Mouse (Mus musculus): Measurements from ENCODE around the gene Vsig8. TPM values are rescaled to one million over a fixed set of nuclear protein-coding genes. Genes with fewer than 3 reads are reported as not detected.

Gene Vsig8
- polyA plus RNA-seq, 1 experiment: 12.5 TPM

- Histone ChIP-seq H3K4me1 (ENCODE audit: control insufficient read depth, insufficient read depth, low read length) (no peaks in the 10 kb centered on the region), H3K4me3 (replicated peaks; ENCODE audit: extremely low read depth, low read depth, low read length) (no peak overlapping the region)
- TF ChIP-seq POLR2A (IDR thresholded peaks at IDR 0.05; ENCODE audit: borderline replicate concordance, extremely low read depth, low read depth, low read length): no peak
- no peak for TF ChIP-seq CTCF (IDR thresholded peaks at IDR 0.05; ENCODE audit: insufficient read depth, low read length)
- 64% methylated on average over 10 of the region's 10 CpGs for WGBS
- DNase-seq: no peak
Measured at GRCm38 (mm10) chr1:172611304-172611703, 55.6 kb downstream of the Vsig8 start.

- Histone ChIP-seq H3K4me1 (ENCODE audit: control insufficient read depth, insufficient read depth, low read length) (no peaks in the 10 kb centered on the region), H3K4me3 (replicated peaks; ENCODE audit: extremely low read depth, low read depth, low read length) (no peak overlapping the region)
- WGBS: 39% methylated on average over 1 of the region's 1 CpGs
- no peak for DNase-seq
- no peak for TF ChIP-seq CTCF (IDR thresholded peaks at IDR 0.05; ENCODE audit: insufficient read depth, low read length)
- TF ChIP-seq POLR2A (IDR thresholded peaks at IDR 0.05; ENCODE audit: borderline replicate concordance, extremely low read depth, low read depth, low read length): no peak
Measured at GRCm38 (mm10) chr1:172612745-172613144, 57.0 kb downstream of the Vsig8 start.

Other genes with a start within 250 kb of the Vsig8 start
- 0.08 TPM in 1 of 2 replicates, not detected in the other for gene Kcnj9, start 226.6 kb upstream of the Vsig8 start, polyA plus RNA-seq (2012; rRNA removed)
- 0.12 and 0.28 TPM in 2 replicates for gene Kcnj10, start 214.7 kb upstream of the Vsig8 start, polyA plus RNA-seq (2012; rRNA removed)
- 8.2 and 9.1 TPM in 2 replicates for gene Pigm, start 179.4 kb upstream of the Vsig8 start, polyA plus RNA-seq (2012; rRNA removed)
- 10.6 and 15.2 TPM in 2 replicates for gene Slamf9, start 80.6 kb upstream of the Vsig8 start, polyA plus RNA-seq (2012; rRNA removed)
- gene Igsf9, start 74.2 kb upstream of the Vsig8 start, polyA plus RNA-seq (2012; rRNA removed): 11.1 and 11.8 TPM in 2 replicates
- 585 and 594 TPM in 2 replicates for gene Tagln2, start 55.9 kb upstream of the Vsig8 start, polyA plus RNA-seq (2012; rRNA removed)
- 7.1 and 7.3 TPM in 2 replicates for gene Cfap45, start 35.1 kb upstream of the Vsig8 start, polyA plus RNA-seq (2012; rRNA removed)
- gene Slamf8, start 34.6 kb downstream of the Vsig8 start, polyA plus RNA-seq (2012; rRNA removed): 2.0 and 2.9 TPM in 2 replicates
- gene Fcrl6, start 46.6 kb downstream of the Vsig8 start, polyA plus RNA-seq (2012; rRNA removed): not detected in 2 replicates
- 29.6 and 48.0 TPM in 2 replicates for gene Dusp23, start 77.0 kb downstream of the Vsig8 start, polyA plus RNA-seq (2012; rRNA removed)
- not detected in 2 replicates for gene Crp, start 142.1 kb downstream of the Vsig8 start, polyA plus RNA-seq (2012; rRNA removed)